30 mouse cellular contexts compared by ENCODE assay signal in the genomic region with DNA sequence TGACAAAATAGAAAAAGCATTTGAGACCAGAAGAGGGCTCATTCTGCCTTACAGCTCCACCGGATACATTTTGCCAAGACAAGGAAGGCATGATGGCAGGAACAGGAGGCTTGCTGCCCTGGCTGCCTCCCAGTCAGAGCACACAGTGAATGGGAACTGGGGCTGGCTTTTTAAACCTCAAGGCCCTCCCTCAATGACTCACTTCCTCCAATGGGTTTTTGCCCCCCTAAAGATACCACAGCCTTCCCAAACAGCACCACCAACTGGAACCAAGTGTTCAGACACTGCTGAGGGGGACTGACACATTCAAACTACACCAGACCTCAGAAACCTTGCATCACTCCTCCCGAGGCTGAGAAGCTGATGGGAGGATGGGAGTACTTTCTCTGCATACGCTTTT. TPM values are rescaled to one million over a fixed set of nuclear protein-coding genes. Genes with fewer than 3 reads are reported as not detected.
DNase-seq lines count a peak whose midpoint lies in the region; ATAC-seq and TF ChIP-seq lines count a peak whose summit lies in the region.
"Had no signal": no experiment of that assay in that cellular context is flagged by ENCODE, and none has a peak within 500 bp of the region (broad histone marks: within the 10 kb centered on the region; RNA-seq: fewer than 3 reads in every experiment).

No protein-coding gene starts in this region.

- no peak for TF ChIP-seq CTCF in cerebellum, adult 2 months (IDR thresholded peaks at IDR 0.05; ENCODE audit: borderline replicate concordance, insufficient read depth, low read depth, low read length)

- no peaks in the 10 kb centered on the region; the same call in none of the 2 replicates for H3K4me1 ChIP-seq in cerebellum, adult 2 months (ENCODE audit: control insufficient read depth, insufficient read depth, low read length)
- H3K4me1 ChIP-seq: limb, embryonic 12.5 days; liver, embryonic 12.5 days; neural tube, embryonic 13.5 days had no signal

- peak; percentile 58 for ATAC-seq in megakaryocyte, adult 5-6 weeks (ENCODE audit: poor library complexity, severe bottlenecking)
- ATAC-seq: intestine, embryonic 16.5 days; liver, embryonic 12.5 days had no signal

- peak; percentile 86 for DNase-seq in heart, adult 11 months
- DNase-seq in heart, adult 18-20 months, result no peak
- DNase-seq in ZHBTc4 (ENCODE audit: low read depth, low spot score), result peak; percentile 20
- no peak for DNase-seq in cerebellum, adult 2 months
- DNase-seq in heart, postnatal 10 days, result no peak
- DNase-seq in kidney, postnatal 4 days, result no peak
- DNase-seq in cerebellum, adult 9-11 months, result no peak
- DNase-seq: adrenal gland, postnatal 25 days; cerebellum, adult 11-12 months; gastrocnemius, postnatal 10 days; lung, embryonic 14.5 days; lung, postnatal 36 days; thymus, postnatal 25 days had no signal

- WGBS in cerebellum, adult 2 months, result 71% methylated on average over 3 of the region's 3 CpGs

- no peaks in the 10 kb centered on the region for H3K27me3 ChIP-seq in cerebellum, adult 2 months (ENCODE audit: control insufficient read depth, insufficient read depth, low read length)
- H3K27me3 ChIP-seq: limb, embryonic 12.5 days; liver, embryonic 12.5 days; neural tube, embryonic 13.5 days had no signal

- no peak for TF ChIP-seq POLR2A in cerebellum, adult 2 months (IDR thresholded peaks at IDR 0.05; ENCODE audit: borderline replicate concordance, insufficient read depth, low read length)

- H3K4me3 ChIP-seq in cerebellum, adult 2 months (replicated peaks; ENCODE audit: insufficient read depth, low read depth, low read length), result no peak overlapping the region
- H3K4me3 ChIP-seq: embryonic facial prominence, embryonic 10.5 days; limb, embryonic 12.5 days; liver, embryonic 12.5 days; neural tube, embryonic 13.5 days had no signal

- H3K27ac ChIP-seq in cerebellum, adult 2 months (ENCODE audit: insufficient read depth, low read length), result no peak overlapping the region
- H3K27ac ChIP-seq: embryonic facial prominence, embryonic 10.5 days; hindbrain, embryonic 14.5 days; limb, embryonic 12.5 days; liver, embryonic 12.5 days; neural tube, embryonic 13.5 days had no signal

- intact Hi-C loops in heart, postnatal 10 days (cut with DNase I), result no loop called here

RNA-seq across cellular contexts. Expression of gene Stard7, which starts 30.7 kb away (rescaled TPM):
- total RNA-seq in heart, adult 18-20 months (2021), result 100 to 1,000 TPM; 157 to 176 TPM
- total RNA-seq in megakaryocyte, adult 5-6 weeks (2015), result 38.5 and 42.0 TPM in 2 replicates
- total RNA-seq in megakaryocyte, adult 5-6 weeks (2017), result 65.1 and 87.4 TPM in 2 replicates
- polyA plus RNA-seq in cerebellum, adult 2 months (2012; rRNA removed), result 88.7 and 92.2 TPM in 2 replicates
- total RNA-seq in heart, postnatal 10 days (2021), result 100 to 1,000 TPM; 184 to 187 TPM

RNA-seq across cellular contexts. Expression of gene Dusp2, which starts 35.3 kb away (rescaled TPM):
- 1 to 10 TPM in 1 of 2 experiments, under 1 TPM in 1; 0.57 to 2.0 TPM for total RNA-seq in heart, adult 18-20 months (2021)
- total RNA-seq in megakaryocyte, adult 5-6 weeks (2015), result 8.6 and 10.9 TPM in 2 replicates
- total RNA-seq in megakaryocyte, adult 5-6 weeks (2017), result 10.1 and 10.9 TPM in 2 replicates
- polyA plus RNA-seq in cerebellum, adult 2 months (2012; rRNA removed), result 1.6 and 1.8 TPM in 2 replicates
- 1 to 10 TPM; 1.2 to 1.8 TPM for total RNA-seq in heart, postnatal 10 days (2021)

RNA-seq across cellular contexts. Expression of gene Astl, which starts 37.7 kb away (rescaled TPM):
- not detected for total RNA-seq in heart, adult 18-20 months (2021)
- 0.18 TPM in 1 of 2 replicates, not detected in the other for total RNA-seq in megakaryocyte, adult 5-6 weeks (2015)
- 0.07 TPM in 1 of 2 replicates, not detected in the other for total RNA-seq in megakaryocyte, adult 5-6 weeks (2017)
- not detected in 2 replicates for polyA plus RNA-seq in cerebellum, adult 2 months (2012; rRNA removed)
- not detected for total RNA-seq in heart, postnatal 10 days (2021)
- total RNA-seq: adrenal gland, postnatal 25 days; heart, postnatal 25 days; layer of hippocampus, postnatal 14 days; left cerebral cortex, postnatal 10 days had no signal
- polyA plus RNA-seq: C2C12; forebrain, embryonic 11.5 days; heart, embryonic 11.5 days; hindbrain, embryonic 14.5 days; intestine, embryonic 16.5 days; kidney, embryonic 14.5 days; large intestine, adult 2 months; limb, embryonic 12.5 days; liver, embryonic 12.5 days; lung, embryonic 14.5 days; midbrain, embryonic 11.5 days; neural tube, embryonic 13.5 days; small intestine, adult 2 months had no signal

RNA-seq across cellular contexts. Expression of gene Tmem127, which starts 53.0 kb away (rescaled TPM):
- total RNA-seq in heart, adult 18-20 months (2021), result 10 to 100 TPM; 26.4 to 28.8 TPM
- 23.9 and 24.6 TPM in 2 replicates for total RNA-seq in megakaryocyte, adult 5-6 weeks (2015)
- total RNA-seq in megakaryocyte, adult 5-6 weeks (2017), result 49.8 and 70.7 TPM in 2 replicates
- 77.9 and 80.3 TPM in 2 replicates for polyA plus RNA-seq in cerebellum, adult 2 months (2012; rRNA removed)
- 10 to 100 TPM; 39.4 to 40.4 TPM for total RNA-seq in heart, postnatal 10 days (2021)

RNA-seq across cellular contexts. Expression of gene Ciao1, which starts 53.1 kb away (rescaled TPM):
- 10 to 100 TPM; 56.2 to 68.7 TPM for total RNA-seq in heart, adult 18-20 months (2021)
- 24.4 and 38.1 TPM in 2 replicates for total RNA-seq in megakaryocyte, adult 5-6 weeks (2015)
- 18.8 and 25.6 TPM in 2 replicates for total RNA-seq in megakaryocyte, adult 5-6 weeks (2017)
- polyA plus RNA-seq in cerebellum, adult 2 months (2012; rRNA removed), result 105 and 110 TPM in 2 replicates
- 10 to 100 TPM; 57.2 to 60.4 TPM for total RNA-seq in heart, postnatal 10 days (2021)

Comparison
In these comparisons a context has a peak if more than half of its experiments do, and no peak if none do; other contexts are left out.
1. DNase-seq: peak in heart, adult 11 months (single experiment) and ZHBTc4 (single experiment); none in heart, adult 18-20 months (0 of 2), cerebellum, adult 2 months (0 of 2), heart, postnatal 10 days (0 of 2), kidney, postnatal 4 days (0 of 2) and cerebellum, adult 9-11 months (single experiment).